Mouse (Mus musculus): ENCODE results near the gene Setdb2.
A peak's percentile ranks its signal among the peaks of the same experiment; 100 is the strongest.

Gene Setdb2

DNA sequence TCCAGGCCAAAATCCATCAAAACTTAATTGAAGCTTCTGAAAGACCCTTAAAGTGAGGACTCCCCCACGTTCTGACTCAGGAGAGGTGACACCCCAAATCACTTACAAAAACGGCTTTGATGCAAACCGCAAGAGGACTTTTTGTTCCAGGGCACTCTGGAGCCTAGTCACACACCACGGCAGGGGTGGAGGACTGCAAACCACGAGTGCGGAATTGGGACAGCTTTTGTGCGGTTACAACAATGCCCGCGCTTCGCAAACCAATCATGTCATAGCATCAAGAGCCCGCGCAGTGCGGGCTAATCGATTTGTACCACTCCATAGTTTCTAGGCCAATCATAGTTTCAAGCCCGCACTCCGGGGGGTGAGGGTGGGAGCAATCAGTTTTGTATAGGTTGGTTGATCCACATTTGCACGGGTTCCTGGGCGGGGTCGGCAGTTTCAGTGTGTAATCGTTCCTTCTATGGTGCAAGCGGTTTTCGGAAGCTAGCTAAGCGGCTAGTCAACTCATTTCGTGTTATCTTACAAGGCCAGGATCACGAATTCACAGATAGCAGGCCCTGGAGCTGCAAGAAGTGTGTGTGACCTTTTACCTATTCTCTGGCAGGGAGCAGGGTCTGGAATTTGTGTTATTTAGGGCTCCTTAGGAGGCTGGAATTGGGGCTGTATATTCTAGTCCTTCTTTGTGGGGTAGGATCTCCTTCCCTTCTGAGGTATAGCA lies 70.2 kb downstream of the Setdb2 start:
- ATAC-seq (ENCODE audit: low TSS enrichment): no peak

- no peak for ATAC-seq (ENCODE audit: low TSS enrichment)
Observed at GRCm38 (mm10) chr14:59366386-59367105, 74.1 kb downstream of the Setdb2 start.

- peak; percentile 62 for ATAC-seq (ENCODE audit: low TSS enrichment)
Observed at GRCm38 (mm10) chr14:59365244-59365644, 75.4 kb downstream of the Setdb2 start, which contains the start of gene Phf11d. Gene Phf11d (minus strand): TSS chr14:59365470.

All from frontal cortex, adult (tissue).